Mouse (Mus musculus) kidney, adult 9 months (tissue): ENCODE measurements around the gene Fbxw10.

Source experiments
- DNase-seq: peaks from one replicate; pipeline ENCODE4 v3.0.0; 2022

The Fbxw10 gene

DNA sequence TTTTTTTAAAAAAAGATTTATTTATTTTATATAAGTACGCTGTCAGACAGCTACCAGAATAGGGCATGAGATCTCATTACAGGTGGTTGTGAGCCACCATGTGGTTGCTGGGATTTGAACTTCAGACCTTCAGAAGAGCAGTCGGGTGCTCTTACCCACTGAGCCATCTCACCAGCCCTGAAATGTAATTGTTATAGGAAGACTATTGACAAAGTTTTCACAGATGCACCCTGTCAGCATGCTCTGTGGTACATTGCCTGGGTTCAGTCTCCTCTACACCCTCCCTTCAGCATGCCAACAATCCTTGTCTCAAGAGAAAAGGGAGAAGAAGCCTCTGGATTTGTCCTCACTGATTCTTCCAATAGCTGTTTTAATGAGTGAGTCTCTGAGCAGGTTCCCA is 66.3 kb downstream of the Fbxw10 start:
- no peak for DNase-seq

DNA sequence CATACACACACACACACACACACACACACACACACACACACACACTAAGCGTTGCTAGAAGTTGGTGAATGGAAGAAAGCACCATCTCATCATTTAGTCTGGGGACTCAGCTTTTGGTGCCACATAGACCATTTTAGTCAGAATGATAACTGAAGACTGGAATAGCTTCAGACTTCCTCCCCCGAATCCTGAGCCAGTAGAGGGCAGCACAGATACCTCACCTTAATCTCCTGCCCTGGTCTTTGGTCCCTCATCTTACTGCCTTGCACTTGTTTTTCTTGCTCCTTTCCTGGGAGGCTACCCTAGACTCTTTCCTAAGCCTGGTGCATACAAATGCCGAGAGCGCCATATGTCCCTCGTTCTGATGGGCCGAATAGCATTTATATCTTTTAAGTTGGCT is 67.7 kb downstream of the Fbxw10 start:
- DNase-seq: peak; percentile 20

DNA sequence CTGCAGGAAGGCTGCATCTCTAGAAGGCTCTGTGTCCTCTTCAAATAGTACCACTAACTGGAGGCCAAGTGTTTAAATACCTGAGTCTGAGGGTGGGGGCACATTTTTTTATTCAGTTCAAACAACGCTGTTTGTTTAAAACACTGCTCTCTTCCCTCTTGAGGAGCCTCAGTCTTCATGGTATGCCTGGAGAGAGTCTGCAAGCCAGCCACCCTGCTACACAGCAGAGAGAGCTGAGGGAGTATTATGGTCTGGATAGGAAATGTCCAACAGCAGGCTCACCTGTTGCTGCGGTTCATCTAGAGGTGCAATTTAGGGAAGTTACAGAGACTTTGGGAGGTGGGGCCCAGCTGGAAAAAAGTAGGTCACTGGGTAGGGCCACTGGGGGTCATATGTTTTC is 68.6 kb downstream of the Fbxw10 start:
- no peak for DNase-seq

DNA sequence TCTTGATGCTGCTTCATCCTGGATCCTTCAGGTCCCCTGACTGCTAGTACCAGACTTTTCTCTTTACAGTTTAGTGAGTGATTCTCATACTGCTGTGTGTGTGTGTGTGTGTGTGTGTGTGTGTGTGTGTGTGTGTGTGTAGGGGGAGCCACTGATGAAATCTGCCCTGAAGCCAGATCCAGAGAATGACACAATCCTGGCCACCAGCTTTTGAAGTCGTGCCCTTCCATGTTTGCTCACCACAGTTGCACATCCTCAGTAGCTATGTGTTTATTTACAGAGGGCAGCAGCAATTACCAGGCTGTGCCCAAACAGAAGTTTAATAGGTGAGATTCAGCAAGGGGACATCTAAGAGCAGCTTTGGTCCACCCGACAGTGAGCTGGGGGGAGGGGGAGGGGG is 69.9 kb downstream of the Fbxw10 start:
- DNase-seq: no peak

DNA sequence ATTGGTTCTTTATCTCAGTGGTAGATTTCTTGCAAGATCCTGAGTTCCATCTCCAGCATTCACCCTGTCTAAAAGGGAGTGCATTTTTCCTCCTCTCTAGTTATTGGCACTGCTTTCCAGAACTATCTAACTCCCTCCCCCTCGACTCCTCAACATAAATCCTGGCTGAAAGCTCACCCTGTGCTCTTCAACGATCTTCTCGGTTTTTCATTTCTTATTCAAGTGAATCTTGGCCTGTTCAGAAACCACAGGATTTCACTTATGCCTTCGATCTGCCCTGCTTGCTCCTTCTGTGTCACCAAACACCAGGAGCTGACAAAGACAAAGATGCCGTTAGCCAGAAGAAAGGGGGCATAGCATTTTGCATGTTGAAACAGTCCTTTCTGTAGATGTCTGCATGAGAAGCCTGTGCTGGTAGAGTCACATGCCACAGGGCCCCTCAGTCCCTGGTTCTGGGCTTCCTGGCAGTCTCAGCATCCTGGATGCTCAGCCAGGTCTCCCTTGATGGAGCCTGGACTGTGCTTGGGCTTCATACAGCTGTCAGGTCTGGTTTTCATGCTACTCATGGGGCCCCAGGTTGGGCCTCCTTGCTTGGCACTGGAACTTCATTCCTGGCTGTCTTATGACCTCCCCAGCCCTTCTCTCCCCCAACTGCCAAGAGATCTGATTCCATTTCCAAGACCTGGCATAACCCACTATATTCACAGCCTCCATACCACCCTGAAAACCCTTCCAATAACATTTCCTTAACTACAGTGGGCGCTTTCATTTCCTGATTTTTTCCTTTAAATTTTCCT is 73.3 kb downstream of the Fbxw10 start:
- DNase-seq: no peak

DNA sequence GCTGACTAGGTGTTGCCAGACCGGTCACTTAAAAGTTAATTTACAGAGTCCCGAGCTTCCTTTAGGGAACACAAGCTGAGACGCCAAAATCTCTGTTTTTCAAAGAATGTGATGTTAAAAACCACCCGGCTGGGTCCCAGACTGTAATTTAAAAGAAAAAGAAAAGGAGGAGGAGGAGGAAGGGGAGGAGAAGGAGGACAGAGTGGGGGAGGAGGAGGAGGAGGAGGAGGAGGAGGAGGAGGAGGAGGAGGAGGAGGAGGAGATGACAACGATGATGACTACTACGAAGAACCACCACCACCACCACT is 73.8 kb downstream of the Fbxw10 start:
- no peak for DNase-seq

DNA sequence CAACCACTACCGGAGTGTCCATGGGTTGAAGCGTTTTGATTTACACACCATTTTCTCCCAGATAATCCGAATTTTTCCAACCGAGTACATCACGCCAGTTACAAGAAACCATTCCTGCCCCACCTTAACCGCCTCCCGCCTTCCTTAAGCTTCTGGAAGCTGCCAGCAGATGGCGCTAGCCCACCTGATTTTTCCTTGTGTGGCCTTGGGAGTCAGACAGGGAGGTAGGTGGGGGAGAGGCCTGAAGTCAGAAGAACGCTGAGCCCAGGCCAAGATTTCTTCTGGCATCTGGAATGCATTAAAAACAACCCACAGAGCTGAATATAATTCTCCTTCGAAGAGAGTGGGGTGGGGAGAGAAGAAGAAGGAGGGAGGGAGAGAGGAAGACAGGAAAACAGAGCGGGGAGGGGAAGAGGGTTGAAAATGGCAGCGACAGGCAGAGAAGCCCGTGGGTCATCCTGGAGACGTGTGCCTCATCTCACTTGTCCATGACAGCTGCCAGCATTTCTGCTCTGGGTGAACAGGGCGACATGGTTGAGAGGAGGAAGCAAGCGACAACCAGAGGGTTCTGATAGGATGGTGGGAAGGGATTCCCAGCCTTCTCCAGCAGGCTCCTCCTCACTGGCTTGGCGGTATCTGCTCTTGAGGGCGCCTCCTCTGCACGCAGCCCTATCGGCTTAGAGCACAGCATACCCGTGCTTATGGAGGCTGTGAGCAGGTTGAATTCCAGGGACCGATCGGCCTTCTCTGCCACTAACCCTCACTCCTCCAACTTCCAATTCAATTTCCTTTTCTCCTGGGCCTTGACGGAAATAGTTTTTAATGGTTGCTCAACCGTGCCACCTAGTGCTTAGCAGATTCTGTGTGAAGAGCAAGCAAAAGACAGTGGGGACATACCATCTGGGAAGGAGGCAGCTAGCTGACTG is 74.4 kb downstream of the Fbxw10 start:
- peak; percentile 91 for DNase-seq

DNA sequence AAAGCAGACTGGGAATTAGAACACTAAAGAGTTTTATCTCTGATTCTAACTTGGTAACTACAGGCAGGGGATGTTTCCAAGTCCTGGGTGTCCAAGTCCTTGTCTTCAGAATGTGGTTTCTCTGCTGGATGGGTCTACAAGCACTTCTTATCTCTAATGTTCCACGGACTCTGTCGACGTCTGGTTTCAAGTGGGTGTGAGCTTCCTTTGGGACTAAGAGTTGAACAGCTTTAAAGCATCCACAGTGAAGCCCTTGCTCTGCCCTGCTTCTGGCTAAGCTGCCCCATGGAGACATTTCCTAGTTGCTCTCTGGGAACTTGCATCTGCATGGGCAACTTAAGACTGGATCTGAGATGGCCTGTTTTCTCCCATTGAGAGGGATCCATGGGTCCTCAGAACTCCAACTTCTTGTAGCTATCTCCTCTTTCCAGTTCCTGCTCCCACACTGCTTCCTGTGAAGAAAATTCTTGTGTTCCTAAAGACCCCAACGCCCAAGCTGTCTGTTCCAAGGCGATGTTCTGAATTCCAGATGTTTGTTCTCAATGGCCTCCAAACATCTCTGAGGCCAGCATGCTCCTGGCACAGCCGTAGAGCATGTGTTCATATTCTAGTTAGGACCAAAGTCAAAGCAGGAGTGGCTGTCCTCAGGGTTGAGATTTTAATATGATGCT is 77.4 kb downstream of the Fbxw10 start:
- no peak for DNase-seq
